Mouse (Mus musculus) liver, adult 2 months (tissue): ENCODE data around the gene Krt78.

Experiments
- CTCF ChIP-seq: fragments of 200-500 bp; IDR thresholded peaks from 2 replicates; pipeline ENCODE4 v1.5.1; 2011; ENCODE audit warnings: low read depth, low read length, control low read depth
- POLR2A ChIP-seq: fragments of 200-500 bp; IDR thresholded peaks from 2 replicates; pipeline ENCODE4 v1.6.1; 2011; ENCODE audit warnings: low read length, control low read depth; ENCODE audit not compliant: insufficient read depth; ENCODE audit errors: extremely low read depth

- TF ChIP-seq CTCF (no peak), POLR2A (no peak)
These were observed 24.4 kb downstream of the Krt78 start for GRCm38 (mm10) chr15:101929666-101930065.
